Mouse (Mus musculus): ENCODE measurements around the gene Mdn1.

DNA sequence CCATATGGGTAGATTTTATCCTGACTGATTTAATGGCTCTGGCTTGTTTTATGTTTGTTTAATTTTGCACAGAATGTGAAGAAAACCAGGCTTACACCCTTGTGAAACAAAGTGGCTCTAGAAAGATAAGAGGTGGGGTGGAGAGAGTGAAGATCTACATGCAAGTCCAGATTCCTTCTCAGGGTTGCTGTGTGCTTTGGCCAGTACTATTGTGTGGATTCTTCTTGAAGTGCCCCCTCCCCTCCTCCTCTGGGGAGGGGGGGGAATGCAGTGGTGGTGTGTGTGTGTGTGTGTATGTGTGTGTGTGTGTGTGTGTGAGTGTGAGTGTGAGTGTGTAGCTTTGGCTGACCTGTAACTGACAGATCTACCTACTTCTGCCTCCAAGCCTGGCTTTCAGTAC, 35.3 kb upstream of the Mdn1 start:
- TF ChIP-seq CTCF (IDR thresholded peaks at IDR 0.05; ENCODE audit: low read depth, low read length) (no peak), POLR2A (IDR thresholded peaks at IDR 0.05; ENCODE audit: extremely low read depth, insufficient read depth, low read length) (no peak)
